Mouse (Mus musculus) CD4-positive, CD25-positive, alpha-beta regulatory T cell, adult 4 months (primary cell): ENCODE data around the gene Ern1. TPM values are rescaled to one million over a fixed set of nuclear protein-coding genes. Genes with fewer than 3 reads are reported as not detected.
"Not testable (repeated sequence)": the region's sequence is repeated elsewhere in the genome, so short reads cannot be mapped to it uniquely, and the experiment has no call there.

ENCODE experiments used
- ATAC-seq: one replicate; pipeline ENCODE4 v1.8.0; 2017
- polyA plus RNA-seq, 2 experiments: library from polyadenylated mRNA; unstranded; fragments of 100-300 nt; shearing (Covaris generic); gene quantifications; one replicate each; pipeline ENCODE4 v1.2.1; 2017

Gene Ern1
- polyA plus RNA-seq, 2 experiments from 2014 or later, result 1.3 to 2.3 TPM

- no peak for ATAC-seq
Measured at GRCm38 (mm10) chr11:106502631-106503424, 15.2 kb upstream of the Ern1 start.

- no peak for ATAC-seq
Measured at GRCm38 (mm10) chr11:106502159-106502505, 14.5 kb upstream of the Ern1 start.

- peak; percentile 6 for ATAC-seq
Measured at GRCm38 (mm10) chr11:106501308-106502158, 13.9 kb upstream of the Ern1 start.

GRCm38 (mm10) chr11:106500393-106501307 is 13.0 kb upstream of the Ern1 start:
- peak; percentile 99 for ATAC-seq

GRCm38 (mm10) chr11:106498739-106499379 is 11.2 kb upstream of the Ern1 start:
- no peak for ATAC-seq

GRCm38 (mm10) chr11:106497926-106498325 is 10.3 kb upstream of the Ern1 start:
- ATAC-seq, result no peak

- ATAC-seq, result not testable (repeated sequence)
Measured at GRCm38 (mm10) chr11:106497009-106497408, 9.4 kb upstream of the Ern1 start.

- no peak for ATAC-seq
Measured at GRCm38 (mm10) chr11:106492984-106493669, 5.5 kb upstream of the Ern1 start.

- peak; percentile 48 for ATAC-seq
Measured at GRCm38 (mm10) chr11:106491393-106491792, 3.7 kb upstream of the Ern1 start.

- not testable (repeated sequence) for ATAC-seq
Measured at GRCm38 (mm10) chr11:106490600-106490999, 2.9 kb upstream of the Ern1 start.

- ATAC-seq, result no peak
Measured at GRCm38 (mm10) chr11:106490057-106490456, 2.4 kb upstream of the Ern1 start.

- ATAC-seq, result no peak
Measured at GRCm38 (mm10) chr11:106489036-106489693, 1.5 kb upstream of the Ern1 start.

GRCm38 (mm10) chr11:106488126-106488561 is 492 bp upstream of the Ern1 start:
- ATAC-seq, result no peak

- ATAC-seq, result no peak
Measured at GRCm38 (mm10) chr11:106486866-106487732, 553 bp downstream of the Ern1 start.

GRCm38 (mm10) chr11:106486042-106486865 is 1.4 kb downstream of the Ern1 start:
- ATAC-seq, result no peak

- no peak for ATAC-seq
Measured at GRCm38 (mm10) chr11:106485611-106486010, 2.0 kb downstream of the Ern1 start.

- ATAC-seq, result no peak
Measured at GRCm38 (mm10) chr11:106484875-106485274, 2.8 kb downstream of the Ern1 start.

GRCm38 (mm10) chr11:106482867-106483266 is 4.8 kb downstream of the Ern1 start:
- ATAC-seq, result no peak

- ATAC-seq, result no peak
Measured at GRCm38 (mm10) chr11:106481651-106482050, 6.0 kb downstream of the Ern1 start.
